Mouse (Mus musculus): ENCODE measurements around the gene Ddx39.

DNA sequence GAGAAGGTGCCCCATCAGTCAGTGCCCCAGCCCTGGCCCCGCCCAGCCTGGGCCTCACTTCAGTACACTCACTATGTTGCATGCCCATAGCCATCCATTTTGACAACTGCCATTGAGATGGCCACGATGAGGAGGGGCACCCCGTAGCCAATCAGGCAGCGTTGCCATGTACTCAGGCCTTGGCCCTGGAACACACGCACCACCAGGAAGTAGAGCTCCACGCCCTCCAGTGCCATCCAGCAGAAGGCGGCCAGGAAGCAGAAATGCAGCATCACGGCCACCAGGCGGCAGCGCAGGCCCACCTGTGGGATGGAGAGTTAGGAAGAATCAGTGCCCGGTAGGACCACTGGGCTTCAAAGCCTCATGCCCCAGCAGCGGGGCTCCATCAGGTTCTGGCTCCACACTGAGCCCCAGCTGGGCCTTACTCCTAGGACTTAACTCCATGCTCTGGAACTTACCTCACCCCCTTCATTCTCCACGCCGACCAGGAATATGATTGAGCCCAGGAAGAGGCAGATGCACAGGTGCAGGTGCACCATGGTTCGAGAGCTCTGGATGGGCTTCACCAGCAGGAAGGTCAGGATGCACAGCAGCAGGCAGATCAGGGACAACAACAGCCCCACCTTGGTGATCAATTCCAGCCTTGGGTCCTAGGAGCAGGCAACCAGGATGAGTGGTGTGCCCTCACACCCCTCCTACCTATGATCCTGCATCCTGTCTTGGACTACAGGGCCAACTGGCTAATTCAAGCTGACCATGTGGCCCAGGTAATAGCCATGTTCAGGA lies 9.9 kb downstream of the Ddx39 start:
- TF ChIP-seq CTCF (IDR thresholded peaks at IDR 0.05; ENCODE audit: insufficient read depth, low read length), result peak; percentile 83
- peak; percentile 19; the same call in 1 of the 2 replicates for TF ChIP-seq POLR2A (IDR thresholded peaks at IDR 0.05; ENCODE audit: borderline replicate concordance, extremely low read depth, low read depth, low read length)

Measured in lung, adult 2 months (tissue).